Mouse (Mus musculus): ENCODE results near the gene Fancm.
"Not testable (repeated sequence)": the region's sequence is repeated elsewhere in the genome, so short reads cannot be mapped to it uniquely, and the experiment has no call there.

Fancm gene

DNA sequence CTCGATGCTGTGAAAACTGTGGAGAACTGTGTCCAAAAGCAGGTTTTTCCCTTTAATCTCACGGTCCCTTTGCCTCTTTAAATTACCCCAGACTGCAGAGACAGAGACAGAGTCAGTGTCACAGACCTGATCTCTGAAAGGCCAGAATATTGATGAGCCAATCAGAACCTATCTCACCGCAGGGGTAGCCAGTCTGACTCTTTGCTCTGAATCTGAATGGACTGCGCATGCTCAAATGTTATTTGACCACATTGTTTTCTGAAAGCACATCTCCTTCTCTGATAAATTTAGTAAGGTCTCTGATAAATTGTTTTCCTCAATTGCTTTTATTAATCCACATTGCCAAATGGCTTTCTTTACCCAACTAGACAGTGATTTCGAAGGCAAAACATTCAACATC is 44.0 kb downstream of the Fancm start:
- no peak for DNase-seq (ENCODE audit: low spot score)

DNA sequence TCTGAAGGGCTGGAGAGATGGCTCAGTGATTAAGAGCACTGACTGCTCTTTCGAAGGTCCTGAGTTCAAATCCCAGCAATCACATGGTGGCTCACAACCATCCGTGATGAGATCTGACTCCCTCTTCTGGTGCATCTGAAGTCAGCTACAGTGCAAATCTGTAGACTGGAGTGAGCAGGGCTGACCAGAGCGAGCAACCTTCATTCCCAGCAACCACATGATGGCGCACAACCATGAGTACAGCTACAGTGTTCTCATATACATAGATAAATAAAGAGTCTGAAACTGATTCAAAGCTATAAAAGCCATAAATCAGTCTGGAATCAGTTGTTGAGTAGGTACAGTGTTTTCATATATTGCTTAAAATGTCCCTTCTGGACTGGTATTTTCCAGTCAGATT is 60.7 kb downstream of the Fancm start:
- DNase-seq (ENCODE audit: low spot score), result not testable (repeated sequence)

DNA sequence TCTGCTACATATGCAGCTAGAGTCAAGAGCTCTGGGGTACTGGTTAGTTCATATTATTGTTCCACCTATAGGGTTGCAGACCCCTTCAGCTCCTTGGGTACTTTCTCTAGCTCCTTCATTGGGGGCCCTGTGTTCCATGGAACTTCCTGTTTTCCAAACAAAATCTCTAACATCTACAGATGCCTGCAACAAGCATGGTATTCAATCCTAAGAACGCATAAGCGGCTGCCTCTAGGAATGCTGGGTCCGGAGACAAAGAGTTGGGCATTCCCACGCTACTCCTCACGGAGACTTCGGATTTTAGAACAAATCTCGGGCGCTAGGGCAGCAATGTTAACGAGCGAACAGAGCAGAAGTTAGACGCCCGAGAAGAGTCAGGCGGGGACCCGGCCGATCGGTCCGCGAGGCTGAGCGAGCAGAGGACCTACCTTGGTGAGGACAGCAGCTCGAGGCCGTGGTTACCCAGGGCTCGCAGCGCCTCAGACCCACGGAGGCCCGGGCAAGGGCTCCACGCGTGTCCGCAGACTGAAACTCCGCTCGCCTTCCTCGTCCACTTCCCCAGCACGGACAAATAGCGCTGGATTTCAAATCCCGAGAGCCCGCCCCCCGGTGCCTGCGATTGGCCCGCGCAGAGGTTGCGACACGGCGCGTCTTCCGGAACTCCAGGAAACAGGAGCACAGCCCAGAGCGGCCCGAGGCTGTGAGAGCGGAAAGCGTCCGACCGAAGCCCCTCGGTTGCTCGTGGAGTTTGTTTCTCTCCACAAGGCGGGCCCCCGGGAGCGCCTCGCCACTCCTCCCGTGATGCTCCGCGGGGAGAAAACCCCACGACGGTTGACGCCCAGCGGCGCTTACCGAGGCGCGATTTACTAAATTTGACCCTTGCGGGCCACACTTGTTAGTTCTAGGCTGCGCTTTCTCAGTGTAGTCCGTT is 96.9 kb downstream of the Fancm start, which contains the start of gene Mis18bp1:
Gene Mis18bp1 (minus strand): TSS at position 584 of the 931 bp plus-strand sequence.
- DNase-seq (ENCODE audit: low spot score), result peak; percentile 86

DNA sequence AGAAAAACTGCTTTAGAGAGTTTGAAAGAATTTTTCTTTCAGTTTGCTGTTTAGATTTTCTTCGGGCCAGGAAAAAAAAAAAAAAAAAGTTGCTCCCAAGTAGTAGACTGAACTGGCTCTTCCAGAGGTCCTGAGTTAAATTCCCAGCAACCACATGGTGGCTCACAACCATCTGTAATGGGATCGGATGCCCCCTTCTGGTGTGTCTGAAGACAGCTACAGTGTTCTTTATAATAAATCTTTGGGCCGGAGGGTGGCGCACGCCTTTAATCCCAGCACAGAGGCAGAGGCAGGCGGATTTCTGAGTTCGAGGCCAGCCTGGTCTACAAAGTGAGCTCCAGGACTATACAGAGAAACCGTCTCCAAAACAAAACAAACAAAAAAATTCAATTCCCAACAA is 97.6 kb downstream of the Fancm start:
- DNase-seq (ENCODE audit: low spot score), result peak; percentile 25

DNA sequence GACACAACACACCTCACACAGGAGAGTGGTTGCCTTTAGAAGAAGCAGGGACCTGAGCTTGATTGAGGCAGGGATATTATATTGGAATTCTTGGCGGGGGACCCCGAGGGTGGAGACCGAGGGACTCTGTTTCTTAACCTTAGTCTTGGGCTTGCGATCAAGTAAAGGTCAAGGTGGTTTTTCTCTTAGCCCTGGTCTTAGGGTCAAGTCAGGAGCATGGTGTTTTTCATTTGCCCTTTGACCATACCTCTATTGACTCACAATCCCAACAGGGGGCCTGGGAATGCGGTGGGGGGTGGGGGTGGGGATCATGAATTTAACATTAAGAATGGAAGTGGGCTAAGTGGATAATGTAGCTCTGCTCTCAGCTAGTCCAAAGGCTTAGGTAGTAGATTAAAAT is 98.3 kb downstream of the Fancm start:
- DNase-seq (ENCODE audit: low spot score), result no peak
